Mouse (Mus musculus): ENCODE results near the gene Aloxe3. TPM values are rescaled to one million over a fixed set of nuclear protein-coding genes. Genes with fewer than 3 reads are reported as not detected.

Aloxe3 gene
- polyA plus RNA-seq, 1 experiment from 2014 or later: 20.2 TPM

DNA sequence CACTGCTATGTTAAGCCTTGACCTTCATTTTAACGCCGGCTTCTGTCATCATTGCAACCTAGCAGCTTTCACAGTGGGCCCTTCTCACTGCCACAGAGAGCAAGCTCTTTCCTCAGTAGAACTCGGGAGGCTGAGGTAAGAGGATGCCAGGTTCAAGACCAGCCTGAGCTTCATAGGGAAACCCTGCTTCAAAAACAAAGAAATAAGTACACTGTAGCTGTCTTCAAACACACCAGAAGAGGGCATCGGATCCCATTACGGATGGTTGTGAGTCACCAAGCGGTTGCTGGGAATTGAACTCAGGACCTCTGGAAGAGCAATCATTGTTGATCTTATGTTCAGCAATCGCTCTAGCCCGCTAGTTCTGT is 44.9 kb upstream of the Aloxe3 start:
- H3K4me2 ChIP-seq (replicated peaks; ENCODE audit: low read depth): no peak overlapping the region
- H3K9me3 ChIP-seq (ENCODE audit: control insufficient read depth, low read length): no peaks in the 10 kb centered on the region
- H3K27me3 ChIP-seq (ENCODE audit: control insufficient read depth, insufficient read depth, low read length): no peaks in the 10 kb centered on the region
- H3K27ac ChIP-seq (replicated peaks): no peak overlapping the region
- no peak overlapping the region for H3K4me3 ChIP-seq (ENCODE audit: low read depth, low read length)
- no peak overlapping the region for H3K9ac ChIP-seq (ENCODE audit: low read length)
- ATAC-seq (ENCODE audit: low FRiP score, low TSS enrichment) (no peak), DNase-seq (ENCODE audit: low spot score) (no peak)
- no peaks in the 10 kb centered on the region for H3K36me3 ChIP-seq (ENCODE audit: control insufficient read depth, insufficient read depth, low read length)
- WGBS: 89% methylated on average over 8 of the region's 8 CpGs
- H3K4me1 ChIP-seq (replicated peaks; ENCODE audit: control insufficient read depth, insufficient read depth): no peaks in the 10 kb centered on the region
- no peak for TF ChIP-seq CTCF (IDR thresholded peaks at IDR 0.05; ENCODE audit: low read depth)

DNA sequence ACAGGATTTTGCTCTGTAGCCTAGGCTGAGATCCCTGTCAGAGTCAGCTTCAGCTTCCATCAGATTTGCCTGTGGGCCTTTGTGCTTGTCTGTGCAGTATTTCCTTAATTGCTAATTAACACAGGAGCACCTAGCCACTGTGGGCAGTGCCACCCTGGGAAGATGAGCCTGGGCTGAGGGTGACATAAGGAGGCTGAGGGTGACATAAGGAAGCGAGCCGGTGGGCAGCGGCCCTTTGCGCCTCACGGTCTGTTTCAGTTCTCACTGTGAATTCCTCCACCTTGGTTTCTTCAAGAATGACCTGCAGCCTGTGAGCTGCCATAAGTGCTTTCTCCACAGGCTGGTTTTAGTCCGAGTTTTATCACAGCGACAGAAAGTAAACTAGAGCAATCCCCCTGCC is 44.1 kb upstream of the Aloxe3 start:
- no peaks in the 10 kb centered on the region for H3K27me3 ChIP-seq (ENCODE audit: control insufficient read depth, insufficient read depth, low read length)
- H3K36me3 ChIP-seq (ENCODE audit: control insufficient read depth, insufficient read depth, low read length): no peaks in the 10 kb centered on the region
- DNase-seq (ENCODE audit: low spot score) (no peak), ATAC-seq (ENCODE audit: low FRiP score, low TSS enrichment) (no peak)
- no peak overlapping the region for H3K27ac ChIP-seq (replicated peaks)
- TF ChIP-seq EP300 (optimal IDR thresholded peaks at IDR 0.05) (no peak), CTCF (IDR thresholded peaks at IDR 0.05; ENCODE audit: low read depth) (no peak)
- WGBS: 78% methylated on average over 7 of the region's 7 CpGs
- no peaks in the 10 kb centered on the region for H3K4me1 ChIP-seq (replicated peaks; ENCODE audit: control insufficient read depth, insufficient read depth)
- no peak overlapping the region for H3K4me2 ChIP-seq (replicated peaks; ENCODE audit: low read depth)
- no peak overlapping the region for H3K9ac ChIP-seq (ENCODE audit: low read length)
- no peaks in the 10 kb centered on the region for H3K9me3 ChIP-seq (ENCODE audit: control insufficient read depth, low read length)
- no peak overlapping the region for H3K4me3 ChIP-seq (ENCODE audit: low read depth, low read length)

DNA sequence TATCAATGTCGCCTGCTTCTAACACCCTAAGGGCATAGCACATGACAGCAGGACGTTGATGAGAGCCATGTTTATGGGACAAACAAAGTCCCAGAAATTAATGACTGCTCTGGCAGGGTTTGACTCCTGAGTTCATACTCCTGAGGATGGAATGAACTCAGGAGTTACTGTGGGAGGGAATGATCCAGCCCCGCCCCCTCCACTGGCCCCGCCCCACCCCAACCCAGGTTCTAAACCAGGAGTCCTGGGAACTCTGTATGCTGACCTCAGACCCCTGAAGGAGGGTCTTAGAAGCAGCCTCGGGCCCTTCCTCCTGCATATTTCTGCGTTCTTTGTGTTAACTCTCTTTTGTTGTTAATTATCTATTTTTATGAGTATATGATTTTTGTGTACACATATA is 40.1 kb upstream of the Aloxe3 start:
- no peak for TF ChIP-seq CTCF (IDR thresholded peaks at IDR 0.05; ENCODE audit: low read depth)
- no peak for TF ChIP-seq EP300 (optimal IDR thresholded peaks at IDR 0.05)
- Histone ChIP-seq H3K36me3 (ENCODE audit: control insufficient read depth, insufficient read depth, low read length) (peaks cover 7% of the 10 kb centered on the region; the same call in 1 of the 2 replicates), H3K9ac (ENCODE audit: low read length) (no peak overlapping the region), H3K4me2 (replicated peaks; ENCODE audit: low read depth) (no peak overlapping the region), H3K4me3 (ENCODE audit: low read depth, low read length) (no peak overlapping the region), H3K9me3 (ENCODE audit: control insufficient read depth, low read length) (no peaks in the 10 kb centered on the region), H3K27ac (replicated peaks) (no peak overlapping the region), H3K27me3 (ENCODE audit: control insufficient read depth, insufficient read depth, low read length) (no peaks in the 10 kb centered on the region), H3K4me1 (replicated peaks; ENCODE audit: control insufficient read depth, insufficient read depth) (peaks cover 7% of the 10 kb centered on the region; the same call in 1 of the 2 replicates)
- WGBS: 70% methylated on average over 6 of the region's 6 CpGs
- DNase-seq (ENCODE audit: low spot score) (peak; percentile 20), ATAC-seq (ENCODE audit: low FRiP score, low TSS enrichment) (no peak)

DNA sequence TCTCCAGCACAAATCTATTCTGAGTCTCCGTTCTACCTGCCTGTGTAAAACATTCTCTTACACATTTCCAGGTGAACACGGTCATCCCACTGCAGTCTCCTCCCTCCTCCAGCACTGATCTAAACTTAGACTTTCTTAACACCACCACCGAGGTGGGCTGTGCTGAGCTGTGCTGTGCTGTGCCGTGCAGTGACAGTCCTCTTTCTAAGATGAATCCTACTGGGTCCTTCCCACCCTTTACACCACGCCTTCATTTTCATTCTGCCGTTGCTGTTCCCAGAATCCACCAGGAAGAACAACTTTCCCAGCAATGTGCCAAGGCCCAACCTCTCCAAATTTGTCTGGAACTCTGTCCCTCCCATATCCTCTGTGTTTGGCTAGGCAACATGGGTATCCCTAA is 39.3 kb upstream of the Aloxe3 start:
- no peak overlapping the region for H3K4me2 ChIP-seq (replicated peaks; ENCODE audit: low read depth)
- ATAC-seq (ENCODE audit: low FRiP score, low TSS enrichment): no peak
- peak overlapping the region; percentile 97 for H3K27ac ChIP-seq (replicated peaks)
- TF ChIP-seq EP300 (optimal IDR thresholded peaks at IDR 0.05): no peak
- TF ChIP-seq CTCF (IDR thresholded peaks at IDR 0.05; ENCODE audit: low read depth): no peak
- peaks cover 7% of the 10 kb centered on the region; the same call in 1 of the 2 replicates for H3K4me1 ChIP-seq (replicated peaks; ENCODE audit: control insufficient read depth, insufficient read depth)
- 38% methylated on average over 6 of the region's 6 CpGs for WGBS
- H3K4me3 ChIP-seq (ENCODE audit: low read depth, low read length): no peak overlapping the region
- peaks cover 7% of the 10 kb centered on the region; the same call in 1 of the 2 replicates for H3K36me3 ChIP-seq (ENCODE audit: control insufficient read depth, insufficient read depth, low read length)
- H3K27me3 ChIP-seq (ENCODE audit: control insufficient read depth, insufficient read depth, low read length): no peaks in the 10 kb centered on the region
- peak; percentile 14 for DNase-seq (ENCODE audit: low spot score)
- 0 out of 2 replicates have a peak overlapping the region, but pooled peaks have one; percentile 13 for H3K9ac ChIP-seq (ENCODE audit: low read length)
- no peaks in the 10 kb centered on the region for H3K9me3 ChIP-seq (ENCODE audit: control insufficient read depth, low read length)

DNA sequence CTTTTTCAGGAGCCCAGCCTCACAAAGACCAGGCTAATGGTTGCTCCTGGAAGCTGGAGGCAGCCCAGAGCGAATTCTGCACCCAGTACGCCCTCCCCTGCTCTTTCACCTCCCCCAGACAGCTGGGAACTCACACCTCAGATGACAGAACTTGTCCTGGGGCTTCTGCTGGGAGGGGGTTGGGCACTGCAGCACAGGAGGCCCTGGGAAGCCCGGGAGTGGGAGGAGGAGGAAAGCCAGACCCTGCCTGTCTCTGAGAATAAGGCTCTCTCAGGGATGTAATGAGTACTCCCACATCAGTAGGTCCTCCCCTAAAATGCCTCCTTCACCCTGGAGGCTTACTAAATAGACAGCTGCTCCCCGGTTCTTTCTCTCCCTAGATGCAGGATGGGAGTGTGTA is 38.6 kb upstream of the Aloxe3 start:
- H3K27me3 ChIP-seq (ENCODE audit: control insufficient read depth, insufficient read depth, low read length): no peaks in the 10 kb centered on the region
- no peak for TF ChIP-seq CTCF (IDR thresholded peaks at IDR 0.05; ENCODE audit: low read depth)
- WGBS: 21% methylated on average over 4 of the region's 4 CpGs
- peak overlapping the region; percentile 97 for H3K27ac ChIP-seq (replicated peaks)
- DNase-seq (ENCODE audit: low spot score) (peak; percentile 32), ATAC-seq (ENCODE audit: low FRiP score, low TSS enrichment) (peak; percentile 8; the same call in 1 of the 2 replicates)
- no peak overlapping the region for H3K4me2 ChIP-seq (replicated peaks; ENCODE audit: low read depth)
- peaks cover 7% of the 10 kb centered on the region; the same call in 1 of the 2 replicates for H3K4me1 ChIP-seq (replicated peaks; ENCODE audit: control insufficient read depth, insufficient read depth)
- no peaks in the 10 kb centered on the region for H3K9me3 ChIP-seq (ENCODE audit: control insufficient read depth, low read length)
- no peak overlapping the region for H3K4me3 ChIP-seq (ENCODE audit: low read depth, low read length)
- H3K9ac ChIP-seq (ENCODE audit: low read length): no peak overlapping the region
- peaks cover 7% of the 10 kb centered on the region; the same call in 1 of the 2 replicates for H3K36me3 ChIP-seq (ENCODE audit: control insufficient read depth, insufficient read depth, low read length)

DNA sequence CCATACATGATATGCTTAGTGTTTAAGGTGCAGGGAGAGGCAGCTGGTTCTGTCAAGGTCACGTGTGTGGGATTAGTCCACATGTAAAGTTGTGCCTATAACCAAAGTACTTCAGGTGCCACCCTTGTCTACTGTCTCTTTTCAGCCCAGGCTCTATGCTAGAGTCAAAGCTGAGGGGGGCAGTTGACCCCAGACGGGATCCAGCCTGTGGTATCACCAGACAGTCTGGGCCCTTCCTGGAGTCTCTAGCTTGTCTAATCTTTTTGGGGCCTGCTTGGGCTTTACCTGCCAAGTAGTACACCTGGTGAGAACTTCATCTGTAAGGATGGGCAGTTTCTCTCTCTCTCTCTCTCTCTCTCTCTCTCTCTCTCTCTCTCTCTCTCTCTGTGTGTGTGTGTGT is 38.1 kb upstream of the Aloxe3 start:
- H3K27ac ChIP-seq (replicated peaks): peak overlapping the region; percentile 97
- H3K27me3 ChIP-seq (ENCODE audit: control insufficient read depth, insufficient read depth, low read length): no peaks in the 10 kb centered on the region
- H3K9ac ChIP-seq (ENCODE audit: low read length): no peak overlapping the region
- 63% methylated on average over 2 of the region's 2 CpGs for WGBS
- H3K4me3 ChIP-seq (ENCODE audit: low read depth, low read length): no peak overlapping the region
- no peak for ATAC-seq (ENCODE audit: low FRiP score, low TSS enrichment)
- no peaks in the 10 kb centered on the region for H3K9me3 ChIP-seq (ENCODE audit: control insufficient read depth, low read length)
- TF ChIP-seq CTCF (IDR thresholded peaks at IDR 0.05; ENCODE audit: low read depth): no peak
- TF ChIP-seq EP300 (optimal IDR thresholded peaks at IDR 0.05): no peak
- H3K4me2 ChIP-seq (replicated peaks; ENCODE audit: low read depth): no peak overlapping the region; the same call in 1 of the 2 replicates
- peaks cover 7% of the 10 kb centered on the region; the same call in 1 of the 2 replicates for H3K4me1 ChIP-seq (replicated peaks; ENCODE audit: control insufficient read depth, insufficient read depth)
- DNase-seq (ENCODE audit: low spot score): no peak
- H3K36me3 ChIP-seq (ENCODE audit: control insufficient read depth, insufficient read depth, low read length): peaks cover 7% of the 10 kb centered on the region; the same call in 1 of the 2 replicates
